Mouse (Mus musculus) mesoderm, embryonic 11.5 days (tissue): ENCODE data around the gene Cpe.
A peak's percentile ranks its signal among the peaks of the same experiment; 100 is the strongest.

Source experiments
- DNase-seq: peaks from one replicate; pipeline ENCODE4 v3.0.0-alpha.2; 2012; ENCODE audit warnings: low read depth, low spot score

Gene Cpe

DNA sequence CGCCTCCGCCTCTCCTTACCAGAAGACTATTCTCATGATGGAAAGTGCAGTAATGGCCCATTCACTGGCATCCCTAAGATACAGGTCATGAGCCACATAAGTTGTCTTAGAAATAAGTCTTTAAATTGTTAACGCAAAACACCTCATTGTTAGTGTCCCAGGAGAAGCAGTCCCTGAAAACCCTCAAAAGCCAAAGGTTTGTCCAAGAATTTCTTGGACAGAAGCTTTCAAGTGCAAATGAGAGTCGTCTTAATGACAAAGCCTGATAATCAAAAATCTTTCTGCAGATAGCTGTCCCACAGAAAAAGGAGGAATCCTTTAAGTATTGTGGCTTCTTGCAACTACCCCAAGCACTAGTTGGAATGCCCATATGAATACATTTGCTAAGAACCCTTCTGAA lies 60.7 kb downstream of the Cpe start:
- no peak for DNase-seq

GRCm38 (mm10) chr8:64631761-64632160 lies 61.1 kb downstream of the Cpe start:
- DNase-seq = no peak

- peak; percentile 16 for DNase-seq
These were observed 63.7 kb downstream of the Cpe start for GRCm38 (mm10) chr8:64629034-64629760.

DNA sequence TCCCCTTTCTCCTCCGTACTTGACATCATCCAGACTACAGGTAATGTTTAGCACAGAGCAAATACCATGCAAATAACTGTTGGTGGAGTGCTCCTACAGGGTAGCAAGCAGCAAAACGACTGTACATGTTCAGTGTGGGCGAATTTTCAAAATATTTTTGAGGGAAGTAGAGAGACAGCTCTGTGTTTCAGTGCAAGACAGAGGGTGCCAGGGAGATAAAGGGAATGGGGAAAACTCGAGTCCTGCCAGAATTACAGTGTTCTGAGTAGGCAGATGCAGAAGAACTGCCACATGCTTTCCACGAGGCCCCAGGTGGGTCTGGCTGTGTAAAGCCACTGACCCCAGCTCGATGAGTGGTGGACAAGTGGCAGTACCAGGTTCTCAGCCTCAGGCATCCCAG lies 64.8 kb downstream of the Cpe start:
- no peak for DNase-seq

DNA sequence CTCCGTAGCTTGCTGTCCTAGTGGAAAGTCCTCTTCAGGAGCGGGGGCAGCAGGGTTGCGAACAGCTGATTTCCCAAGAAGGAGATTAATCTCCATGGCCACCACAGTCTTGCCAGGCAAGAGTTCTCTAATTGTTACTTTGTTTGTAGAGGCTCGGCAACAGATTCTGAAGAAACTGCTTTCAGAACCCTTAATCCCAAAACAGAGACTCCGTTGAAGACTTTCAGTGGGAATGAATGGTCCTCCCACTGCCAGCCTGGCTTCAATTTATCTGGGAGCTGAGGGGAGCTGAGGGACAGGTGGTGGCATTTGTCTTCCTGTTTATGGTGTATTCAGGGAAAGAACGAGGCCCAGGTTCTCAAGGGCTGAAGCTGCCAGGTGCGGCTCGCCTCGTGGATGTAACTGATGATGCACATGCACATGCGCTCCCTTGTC lies 68.2 kb downstream of the Cpe start:
- DNase-seq = no peak

- no peak for DNase-seq
These were observed 72.3 kb downstream of the Cpe start for GRCm38 (mm10) chr8:64620365-64621150.

DNA sequence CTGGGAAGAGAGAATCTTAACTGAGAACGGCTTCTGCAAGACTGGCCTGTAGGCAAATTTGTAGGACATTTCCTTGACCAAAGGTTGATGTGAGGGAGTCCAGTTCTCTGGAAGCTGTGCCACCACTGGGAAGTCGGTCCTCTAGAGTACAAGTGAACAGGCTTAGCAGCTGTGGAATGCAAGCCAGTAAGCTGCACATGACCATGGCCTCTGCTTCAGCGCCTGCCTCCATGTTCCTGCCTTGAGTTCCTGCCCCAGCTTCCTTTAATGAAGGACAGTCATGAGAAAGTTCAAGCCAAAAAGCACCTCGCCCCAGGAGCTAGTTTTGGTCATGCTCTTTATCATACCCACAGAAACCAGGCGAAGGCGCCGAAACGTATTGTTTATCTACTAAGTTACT lies 73.2 kb downstream of the Cpe start:
- DNase-seq = no peak

GRCm38 (mm10) chr8:64618618-64619017 lies 74.2 kb downstream of the Cpe start:
- peak; percentile 62 for DNase-seq

GRCm38 (mm10) chr8:64616566-64616965 lies 76.3 kb downstream of the Cpe start:
- DNase-seq = no peak

GRCm38 (mm10) chr8:64615459-64615858 lies 77.4 kb downstream of the Cpe start:
- no peak for DNase-seq

DNA sequence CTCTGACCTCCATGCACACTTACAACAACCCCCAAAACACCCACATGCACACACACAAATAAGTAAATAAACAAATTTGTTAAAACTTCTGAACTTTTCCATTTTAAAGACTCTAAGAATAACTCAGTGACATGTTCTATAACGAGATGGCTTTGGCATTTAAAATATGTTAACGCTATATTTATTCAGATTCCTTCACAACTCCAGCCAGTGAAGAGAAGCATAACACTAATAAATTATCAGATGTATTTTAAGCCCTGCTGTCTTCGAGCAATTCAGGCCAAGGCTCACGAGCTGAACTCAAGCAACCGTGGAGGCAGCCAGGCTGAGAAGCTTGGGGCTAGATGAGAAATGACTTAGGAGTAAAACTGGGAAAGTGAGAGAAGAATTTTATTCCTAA lies 79.2 kb downstream of the Cpe start:
- no peak for DNase-seq

GRCm38 (mm10) chr8:64611210-64611974 lies 81.5 kb downstream of the Cpe start:
- DNase-seq = no peak

GRCm38 (mm10) chr8:64608931-64609330 lies 83.9 kb downstream of the Cpe start:
- DNase-seq = no peak

DNA sequence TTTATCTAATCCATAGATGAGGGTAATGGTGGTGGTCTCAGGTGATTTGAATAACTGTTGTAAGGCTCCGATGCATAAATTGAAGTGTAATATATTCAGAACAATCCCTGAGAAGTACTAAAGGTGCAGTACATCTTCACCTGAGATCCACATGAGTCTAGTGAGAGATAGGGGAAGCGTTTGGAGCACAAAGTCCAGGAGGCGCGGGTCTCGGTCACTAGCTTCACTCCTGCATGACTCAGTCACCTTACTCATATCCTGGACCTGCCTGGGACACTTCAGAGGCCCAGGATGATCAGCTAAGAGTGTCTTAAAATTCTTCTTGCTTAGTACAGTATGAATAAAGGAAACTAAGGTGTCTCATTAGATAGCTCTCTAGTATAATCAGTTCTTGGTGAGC lies 86.8 kb downstream of the Cpe start:
- no peak for DNase-seq

GRCm38 (mm10) chr8:64598206-64598605 lies 94.6 kb downstream of the Cpe start:
- DNase-seq = no peak

DNA sequence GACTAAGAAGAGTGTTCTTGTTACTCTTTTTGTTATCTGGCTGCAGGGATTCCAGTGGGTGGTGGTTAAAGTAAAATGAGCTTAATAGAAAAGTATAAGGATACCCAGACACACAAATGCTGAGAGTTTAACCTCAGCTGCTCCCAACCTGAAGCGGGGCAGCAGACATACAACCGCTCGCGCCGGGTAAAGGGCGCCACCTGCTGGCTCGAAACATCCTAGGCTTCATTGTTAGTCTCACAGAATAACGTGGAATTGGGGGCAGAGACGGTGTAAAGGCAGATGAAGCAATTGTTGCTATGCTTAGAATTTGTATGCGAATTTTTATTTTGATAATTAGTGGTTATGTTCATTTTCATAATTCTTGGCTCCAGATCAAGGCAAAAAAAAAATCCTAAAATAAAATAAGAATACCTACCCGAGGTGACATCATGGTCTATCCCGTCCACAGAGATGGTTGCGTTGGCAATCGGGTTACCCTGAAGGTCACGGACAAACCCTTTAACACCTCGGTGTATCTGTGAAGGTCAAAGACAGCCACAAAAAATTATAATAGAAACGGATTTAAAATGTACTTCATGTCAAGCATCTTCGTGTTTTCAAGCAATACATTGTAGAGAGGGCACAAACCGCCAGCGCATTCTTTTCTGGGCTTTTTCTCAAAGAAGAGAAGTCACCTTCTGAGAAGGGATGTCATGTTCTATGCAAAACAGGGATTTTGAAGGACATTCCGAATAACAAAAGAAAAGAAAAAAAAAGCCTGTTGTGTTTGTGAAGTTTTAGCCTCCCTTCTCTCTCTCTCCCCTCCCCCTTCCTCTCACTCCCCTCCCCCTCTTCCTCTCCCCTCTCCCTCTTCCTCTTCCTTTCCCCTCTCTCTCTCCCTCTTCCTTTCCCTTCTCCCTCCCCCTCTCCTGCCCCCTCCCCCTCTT lies 95.5 kb downstream of the Cpe start:
- DNase-seq = peak; percentile 76

DNA sequence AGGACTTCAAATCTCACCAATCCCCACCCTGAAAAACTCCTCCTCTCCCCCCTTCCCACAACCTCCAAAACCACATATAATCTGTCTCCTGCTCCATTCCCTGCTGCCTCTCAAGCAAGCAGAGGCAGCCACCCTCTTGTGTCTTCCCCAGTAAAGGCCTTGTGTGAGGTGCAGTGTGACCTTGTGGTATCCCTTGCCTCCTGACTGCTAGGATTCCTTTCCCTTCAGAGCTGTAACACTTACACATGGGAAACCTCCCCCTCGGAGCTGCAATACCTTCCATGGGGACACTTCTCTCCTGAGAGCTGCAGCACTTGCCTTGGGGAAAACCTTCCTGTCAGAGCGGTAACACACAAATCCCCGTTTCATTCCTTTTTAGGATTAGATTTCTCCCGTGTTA lies 96.5 kb downstream of the Cpe start:
- no peak for DNase-seq

DNA sequence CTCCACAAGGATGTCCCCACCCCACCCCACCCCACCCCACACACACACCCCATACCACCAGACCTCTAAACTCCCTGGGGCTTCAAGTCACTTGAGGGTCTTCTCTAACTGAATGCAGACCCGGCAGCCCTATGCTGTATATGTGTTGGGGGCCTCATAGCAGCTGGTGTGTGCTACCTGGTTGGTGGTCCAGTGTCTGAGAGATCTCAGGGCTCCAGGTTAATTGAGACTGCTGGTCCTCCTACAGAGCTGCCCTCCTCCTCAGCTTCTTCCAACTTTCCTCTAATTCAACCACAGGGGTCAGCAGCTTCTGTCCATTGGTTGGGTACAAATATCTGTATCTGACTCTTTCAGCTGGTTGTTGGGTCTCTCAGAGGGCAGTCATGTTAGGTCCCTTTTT lies 102.4 kb downstream of the Cpe start:
- no peak for DNase-seq

GRCm38 (mm10) chr8:64582887-64583286 lies 110.0 kb downstream of the Cpe start:
- no peak for DNase-seq

GRCm38 (mm10) chr8:64578221-64578620 lies 114.6 kb downstream of the Cpe start:
- no peak for DNase-seq

DNA sequence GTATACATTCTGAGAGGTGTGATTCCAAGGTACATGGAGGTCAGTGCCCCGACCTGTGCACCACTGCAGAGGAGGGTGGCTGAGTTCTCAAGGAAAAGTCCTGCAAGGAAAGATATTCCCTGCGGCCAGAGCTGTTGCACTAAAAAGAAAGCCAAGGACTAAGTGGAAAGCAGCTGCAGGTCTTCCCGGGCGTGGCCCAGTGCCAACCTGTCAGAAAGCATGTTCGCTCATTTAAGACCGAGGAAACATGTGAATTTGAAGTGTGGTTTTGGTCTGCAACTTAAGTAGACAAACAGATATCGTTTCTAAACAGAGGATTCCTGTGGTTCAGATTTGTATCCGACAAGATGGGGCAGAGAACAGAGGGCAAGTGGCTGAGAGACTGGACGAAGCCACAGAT lies 117.9 kb downstream of the Cpe start:
- no peak for DNase-seq
